Mouse (Mus musculus) liver, postnatal 0 days (tissue): Measurements from ENCODE around the gene Gm20806.
"Not testable (repeated sequence)": the region's sequence is repeated elsewhere in the genome, so short reads cannot be mapped to it uniquely, and the experiment has no call there.

ENCODE experiments used
- CTCF ChIP-seq: sonication (generic); IDR thresholded peaks from 2 replicates; pipeline ENCODE4 v1.5.1; 2016; ENCODE audit warnings: antibody characterized with exemption, low read depth
- EP300 ChIP-seq: IDR thresholded peaks from 2 replicates; pipeline ENCODE4 v1.6.1; 2016; ENCODE audit warnings: antibody characterized with exemption, low read depth, mild to moderate bottlenecking

GRCm38 (mm10) chrY:78837956-78838355 is at the start of gene Gm20806:
- not testable (repeated sequence) for TF ChIP-seq CTCF, EP300
